Mouse (Mus musculus): ENCODE measurements around the gene Adar. TPM values are rescaled to one million over a fixed set of nuclear protein-coding genes. Genes with fewer than 3 reads are reported as not detected.

The Adar gene
- polyA plus RNA-seq, 1 experiment from 2014 or later, result 11.8 TPM

DNA sequence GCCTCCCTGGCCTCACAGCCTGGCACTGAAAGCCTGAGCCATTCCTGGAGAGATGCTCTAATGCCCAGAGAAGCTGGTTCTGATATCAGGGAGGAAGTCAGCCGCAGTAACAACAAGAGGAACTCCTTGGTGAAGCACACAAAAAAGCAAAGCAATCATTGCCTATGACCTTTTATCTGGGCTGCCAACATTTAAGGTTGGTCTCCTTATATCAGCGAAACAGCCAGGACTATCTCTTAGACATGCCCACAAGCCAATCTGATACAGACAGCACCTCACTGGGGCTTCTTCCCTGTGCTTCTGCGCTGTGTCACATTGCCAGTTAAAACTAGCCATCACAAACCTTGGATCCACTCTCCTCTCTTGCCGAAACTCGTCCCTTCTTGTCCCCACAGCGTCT, 23.7 kb downstream of the Adar start:
- no peaks in the 10 kb centered on the region for H3K27me3 ChIP-seq
- H3K9me3 ChIP-seq, result no peaks in the 10 kb centered on the region
- WGBS, result 93% methylated on average over 6 of the region's 6 CpGs
- no peak for ATAC-seq (ENCODE audit: insufficient number of reproducible peaks, insufficient read depth, low FRiP score, low TSS enrichment, low read depth)
- H3K4me2 ChIP-seq, result no peak overlapping the region
- H3K9ac ChIP-seq, result no peak overlapping the region
- H3K36me3 ChIP-seq, result peaks cover 63% of the 10 kb centered on the region
- H3K4me3 ChIP-seq, result no peak overlapping the region
- H3K27ac ChIP-seq, result no peak overlapping the region
- H3K4me1 ChIP-seq, result no peaks in the 10 kb centered on the region

DNA sequence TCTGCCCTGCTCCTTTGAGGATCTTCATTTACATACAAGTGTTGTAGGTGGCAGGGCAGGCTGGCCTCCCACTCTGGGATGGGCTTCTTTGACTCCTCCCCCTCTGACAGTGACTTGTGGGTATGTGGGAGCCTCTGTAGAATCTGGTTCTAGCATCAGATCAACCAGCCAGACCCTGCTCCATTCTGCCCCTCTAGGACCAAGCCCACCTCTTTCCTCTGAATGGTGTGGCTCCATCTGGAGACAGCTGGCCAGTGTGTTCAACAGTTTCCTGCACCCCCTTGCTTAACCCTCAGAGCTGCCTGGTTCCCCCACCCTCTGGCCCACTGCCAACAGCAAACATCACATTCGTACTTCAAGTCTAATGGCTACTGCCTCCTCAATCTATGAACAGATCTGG, 37.5 kb downstream of the Adar start:
- Histone ChIP-seq H3K9ac (no peak overlapping the region), H3K4me1 (no peaks in the 10 kb centered on the region), H3K9me3 (no peaks in the 10 kb centered on the region), H3K27ac (no peak overlapping the region), H3K27me3 (no peaks in the 10 kb centered on the region), H3K4me2 (no peak overlapping the region), H3K36me3 (peaks cover 53% of the 10 kb centered on the region), H3K4me3 (no peak overlapping the region)
- WGBS, result 61% methylated on average over 1 of the region's 1 CpGs
- ATAC-seq (ENCODE audit: insufficient number of reproducible peaks, insufficient read depth, low FRiP score, low TSS enrichment, low read depth), result no peak

DNA sequence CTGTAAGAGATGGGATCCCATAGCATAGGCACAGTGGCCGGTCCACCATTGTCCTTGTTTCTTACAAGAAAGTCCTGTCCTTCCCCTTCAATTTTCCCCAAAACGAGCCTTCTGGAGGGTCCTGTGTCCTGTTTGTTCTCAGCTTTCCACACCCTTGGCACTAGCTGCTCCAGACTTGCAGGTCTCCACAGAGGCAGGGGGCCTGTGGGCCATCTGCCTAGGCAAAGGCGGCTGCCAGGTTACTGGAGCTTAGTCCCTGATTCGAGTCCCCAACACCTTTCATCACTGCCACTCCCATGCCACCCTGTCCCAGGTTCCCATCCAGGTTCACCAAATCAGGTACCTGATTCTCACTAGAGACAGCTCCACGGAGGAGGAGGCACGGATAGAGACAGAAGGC, 40.5 kb downstream of the Adar start:
- Histone ChIP-seq H3K4me1 (no peaks in the 10 kb centered on the region), H3K27ac (no peak overlapping the region), H3K27me3 (0 out of 2 replicates have a peak, but pooled peaks cover 2% of the 10 kb centered on the region), H3K9me3 (no peaks in the 10 kb centered on the region), H3K9ac (no peak overlapping the region), H3K4me3 (no peak overlapping the region), H3K4me2 (no peak overlapping the region), H3K36me3 (peaks cover 26% of the 10 kb centered on the region)
- ATAC-seq (ENCODE audit: insufficient number of reproducible peaks, insufficient read depth, low FRiP score, low TSS enrichment, low read depth), result no peak
- WGBS, result 67% methylated on average over 6 of the region's 6 CpGs

DNA sequence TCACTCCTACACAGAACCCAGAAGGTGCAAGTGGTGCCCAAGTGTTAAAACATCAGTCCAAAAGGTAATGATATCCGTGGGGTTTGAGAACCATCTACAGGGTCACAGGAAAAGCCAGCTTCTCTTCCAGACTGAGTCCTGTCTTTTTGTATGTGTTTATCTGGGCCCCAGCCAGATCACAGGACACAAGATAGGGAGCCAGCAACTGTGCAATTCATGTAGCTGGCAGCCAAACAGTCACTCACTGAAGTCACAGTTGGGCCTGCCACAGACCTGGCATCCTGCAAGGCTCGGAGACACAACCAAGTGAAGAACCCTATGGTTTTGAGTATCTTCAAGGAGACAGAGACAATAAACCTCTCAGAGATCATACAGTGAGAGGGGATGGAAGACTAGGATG, 43.0 kb downstream of the Adar start:
- WGBS, result 82% methylated on average over 2 of the region's 2 CpGs
- no peak overlapping the region for H3K4me3 ChIP-seq
- no peak overlapping the region for H3K27ac ChIP-seq
- no peaks in the 10 kb centered on the region for H3K4me1 ChIP-seq
- 0 out of 2 replicates have a peak, but pooled peaks cover 2% of the 10 kb centered on the region for H3K27me3 ChIP-seq
- no peak for ATAC-seq (ENCODE audit: insufficient number of reproducible peaks, insufficient read depth, low FRiP score, low TSS enrichment, low read depth)
- H3K9me3 ChIP-seq, result no peaks in the 10 kb centered on the region
- H3K36me3 ChIP-seq, result 0 out of 2 replicates have a peak, but pooled peaks cover under 1% of the 10 kb centered on the region
- H3K9ac ChIP-seq, result no peak overlapping the region
- H3K4me2 ChIP-seq, result no peak overlapping the region

DNA sequence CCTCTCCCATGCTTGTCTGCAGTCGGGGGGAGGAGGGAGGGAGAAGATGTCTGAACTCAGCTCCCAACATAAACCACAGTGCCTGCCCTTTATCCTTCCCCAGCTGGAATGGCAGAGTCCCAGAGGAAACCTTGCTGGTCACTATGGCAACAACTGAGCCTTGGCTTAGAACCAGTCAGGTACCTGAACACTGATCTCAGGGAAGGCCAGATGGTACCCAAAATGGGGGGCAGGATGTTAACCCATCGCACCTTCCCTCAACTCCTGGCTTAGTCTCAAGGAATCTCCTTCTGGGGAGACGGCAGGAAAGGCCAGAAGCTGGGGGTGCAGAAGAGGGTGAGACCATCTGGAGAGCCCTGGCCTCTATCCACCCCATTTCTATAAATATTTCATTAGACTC, 45.0 kb downstream of the Adar start:
- Histone ChIP-seq H3K4me2 (no peak overlapping the region), H3K4me3 (no peak overlapping the region), H3K27ac (no peak overlapping the region), H3K4me1 (peaks cover 10% of the 10 kb centered on the region), H3K9me3 (no peaks in the 10 kb centered on the region), H3K27me3 (peaks cover 13% of the 10 kb centered on the region), H3K36me3 (no peaks in the 10 kb centered on the region), H3K9ac (no peak overlapping the region)
- 64% methylated on average over 3 of the region's 3 CpGs for WGBS
- no peak for ATAC-seq (ENCODE audit: insufficient number of reproducible peaks, insufficient read depth, low FRiP score, low TSS enrichment, low read depth)

DNA sequence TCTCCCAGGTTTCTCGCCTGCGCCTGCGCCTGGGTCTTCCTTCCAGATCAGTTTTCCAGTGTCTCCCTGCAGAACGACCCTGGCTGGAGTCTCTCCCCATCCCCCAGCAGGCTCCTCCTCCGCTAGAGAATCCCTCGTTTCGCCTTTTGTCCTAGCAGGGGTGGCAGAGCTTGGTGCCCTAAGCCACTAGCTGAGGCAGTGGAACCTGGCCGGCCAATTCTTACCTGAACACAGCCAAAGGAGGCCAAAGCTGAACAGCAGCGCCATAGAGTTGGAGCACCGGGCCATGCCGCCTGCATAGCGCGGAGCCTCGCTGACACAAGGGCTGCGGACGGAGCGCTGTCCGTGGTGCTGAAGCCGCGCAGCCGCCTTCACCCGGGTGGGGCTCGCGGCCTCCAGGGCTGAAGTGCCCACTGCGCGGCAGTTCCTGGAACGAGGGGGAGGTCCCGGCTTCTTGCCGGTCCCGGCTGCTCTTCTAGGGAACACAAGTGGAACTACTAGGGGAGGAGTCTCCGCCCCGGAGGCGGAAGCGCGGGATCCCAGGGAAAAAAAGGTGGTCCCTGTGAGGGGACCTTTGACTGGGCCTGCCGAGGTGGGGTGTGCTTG, 49.4 kb downstream of the Adar start, which contains the start of gene Chrnb2:
TSS of gene Chrnb2 (minus strand) at position 514 of the 606 bp plus-strand sequence.
- WGBS, result under 1% methylated on average over 36 of the region's 36 CpGs
- Histone ChIP-seq H3K36me3 (no peaks in the 10 kb centered on the region), H3K4me2 (peak within 1 kb of the TSS; percentile 52), H3K27me3 (peaks cover 15% of the 10 kb centered on the region), H3K4me1 (peaks cover 10% of the 10 kb centered on the region), H3K9ac (no peak within 1 kb of the TSS), H3K9me3 (no peaks in the 10 kb centered on the region), H3K27ac (no peak within 1 kb of the TSS), H3K4me3 (peak within 1 kb of the TSS; percentile 26)
- 0 out of 2 replicates have a peak, but pooled peaks have one; percentile 74 for ATAC-seq (ENCODE audit: insufficient number of reproducible peaks, insufficient read depth, low FRiP score, low TSS enrichment, low read depth)

DNA sequence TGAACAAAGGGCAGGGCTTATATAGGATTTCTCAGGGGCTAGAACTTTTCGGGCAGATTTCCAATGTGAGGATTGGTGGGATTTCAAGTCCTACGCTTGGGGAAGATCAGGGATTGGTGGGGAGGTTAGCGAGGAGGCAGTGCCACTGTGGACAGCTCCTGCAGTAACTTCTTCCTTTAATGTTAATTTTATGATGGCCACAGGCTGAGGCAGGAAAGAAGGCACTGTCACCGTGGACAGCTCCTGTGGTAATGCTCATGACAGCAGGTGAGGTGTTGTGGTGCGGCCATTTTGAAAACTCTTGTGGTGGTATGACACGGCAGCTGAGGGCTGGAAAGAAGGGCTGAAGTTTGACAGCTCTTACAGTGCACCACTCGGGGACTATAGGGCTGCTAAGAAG, 54.8 kb downstream of the Adar start:
- H3K9ac ChIP-seq, result no peak overlapping the region
- H3K9me3 ChIP-seq, result no peaks in the 10 kb centered on the region
- no peak overlapping the region for H3K4me2 ChIP-seq
- no peak for ATAC-seq (ENCODE audit: insufficient number of reproducible peaks, insufficient read depth, low FRiP score, low TSS enrichment, low read depth)
- H3K36me3 ChIP-seq, result no peaks in the 10 kb centered on the region
- peaks cover 5% of the 10 kb centered on the region for H3K27me3 ChIP-seq
- no peak overlapping the region for H3K27ac ChIP-seq
- no peak overlapping the region for H3K4me3 ChIP-seq
- 68% methylated on average over 7 of the region's 7 CpGs for WGBS
- peaks cover 16% of the 10 kb centered on the region for H3K4me1 ChIP-seq

DNA sequence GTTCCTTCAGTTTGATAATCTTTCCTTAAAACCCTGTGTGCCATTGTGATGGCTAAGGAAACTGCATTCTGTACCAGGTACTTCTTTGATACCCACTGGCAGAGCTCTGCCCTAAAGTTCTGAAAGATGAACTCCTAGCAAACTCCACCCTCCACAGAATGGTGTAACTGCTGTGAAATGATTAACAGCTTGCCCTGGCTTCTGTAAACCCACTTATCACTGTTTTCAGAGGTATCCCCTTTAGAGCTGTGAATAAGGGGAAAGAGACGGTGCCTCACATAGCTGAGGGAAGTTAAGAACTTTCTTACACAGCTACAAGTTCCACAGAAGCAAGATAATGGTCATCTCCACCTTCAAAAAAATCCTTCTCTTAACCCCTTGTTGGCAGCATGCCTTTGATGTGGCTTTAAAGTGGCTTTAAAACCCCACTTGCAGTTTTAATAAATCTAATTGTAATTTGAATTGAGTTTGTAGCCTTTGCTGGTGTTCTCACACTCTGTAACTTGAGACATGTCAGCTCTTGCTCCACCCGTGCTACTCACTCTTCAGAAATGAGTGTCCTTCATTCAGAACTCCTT, 55.7 kb downstream of the Adar start:
- Histone ChIP-seq H3K4me3 (no peak overlapping the region), H3K36me3 (no peaks in the 10 kb centered on the region), H3K9ac (no peak overlapping the region), H3K9me3 (no peaks in the 10 kb centered on the region), H3K27ac (no peak overlapping the region), H3K4me2 (no peak overlapping the region), H3K4me1 (peaks cover 24% of the 10 kb centered on the region), H3K27me3 (no peaks in the 10 kb centered on the region)
- ATAC-seq (ENCODE audit: insufficient number of reproducible peaks, insufficient read depth, low FRiP score, low TSS enrichment, low read depth), result no peak
- WGBS, result 45% methylated on average over 2 of the region's 2 CpGs

DNA sequence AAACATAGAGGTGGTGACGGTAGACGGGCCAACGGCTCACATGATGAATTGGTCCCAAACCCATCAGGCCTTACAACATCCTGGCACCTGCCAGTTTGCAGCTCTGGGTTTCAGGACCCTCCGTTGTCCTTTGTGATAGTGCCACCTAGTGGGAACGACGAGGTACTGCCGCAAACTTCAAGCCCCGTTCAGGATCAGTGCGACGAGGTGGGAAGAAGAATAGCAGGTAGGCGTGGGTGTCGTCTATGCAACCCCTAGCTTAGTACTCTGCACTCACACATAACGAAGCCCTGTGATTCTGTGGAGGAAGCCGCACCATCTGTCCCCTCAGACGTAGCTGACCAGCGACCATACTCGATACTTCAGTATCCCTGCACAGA, 57.8 kb downstream of the Adar start:
- 2% methylated on average over 17 of the region's 17 CpGs for WGBS
- Histone ChIP-seq H3K9me3 (no peaks in the 10 kb centered on the region), H3K4me1 (peaks cover 27% of the 10 kb centered on the region), H3K9ac (peak overlapping the region; percentile 99), H3K27ac (peak overlapping the region; percentile 95), H3K4me2 (peak overlapping the region; percentile 90), H3K27me3 (no peaks in the 10 kb centered on the region), H3K36me3 (peaks cover 18% of the 10 kb centered on the region), H3K4me3 (peak overlapping the region; percentile 98)
- ATAC-seq (ENCODE audit: insufficient number of reproducible peaks, insufficient read depth, low FRiP score, low TSS enrichment, low read depth), result peak; percentile 44; the same call in 1 of the 2 replicates

DNA sequence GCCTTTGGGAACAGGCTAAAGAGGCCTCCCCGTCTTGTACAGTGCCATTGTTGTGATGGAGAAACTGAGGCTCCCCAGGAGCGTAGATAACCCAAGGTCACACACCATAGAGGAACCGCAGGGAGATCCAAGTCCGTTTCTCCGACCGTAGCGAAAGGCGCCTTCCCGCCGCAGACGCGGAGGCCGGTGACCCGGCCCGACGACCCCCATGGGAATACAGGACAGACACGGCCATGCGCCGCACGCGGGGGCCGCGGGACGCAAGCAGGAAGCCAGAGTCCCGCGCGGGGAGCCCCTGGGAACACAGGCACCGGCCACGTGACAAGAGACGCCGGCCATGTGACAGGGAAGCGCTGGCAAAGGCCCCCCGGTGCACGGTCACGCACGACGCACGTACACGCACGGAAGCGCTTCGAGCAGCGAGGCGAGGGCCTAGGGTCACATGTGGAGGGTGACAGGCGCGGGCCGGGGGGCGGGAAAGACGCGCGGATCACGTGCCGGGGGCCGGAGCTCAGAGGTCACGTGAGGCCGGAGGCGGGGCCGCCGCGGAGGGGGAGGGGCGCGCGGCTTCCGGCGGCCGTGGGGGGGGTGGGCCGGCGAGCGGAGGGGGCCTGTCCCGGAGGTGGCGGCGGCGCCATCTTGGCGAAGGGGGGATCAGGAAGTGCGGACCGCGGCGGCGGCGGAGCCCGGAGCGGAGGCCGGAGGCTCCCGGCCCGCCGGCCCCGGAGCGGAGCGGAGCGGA, 58.3 kb downstream of the Adar start, which contains the start of gene Ube2q1:
TSS of gene Ube2q1 (plus strand) at position 649 of the 742 bp plus-strand sequence.
- Histone ChIP-seq H3K36me3 (peaks cover 22% of the 10 kb centered on the region), H3K27ac (peak within 1 kb of the TSS; percentile 95), H3K4me3 (peak within 1 kb of the TSS; percentile 98), H3K9me3 (no peaks in the 10 kb centered on the region), H3K4me2 (peak within 1 kb of the TSS; percentile 90), H3K4me1 (peaks cover 27% of the 10 kb centered on the region), H3K9ac (peak within 1 kb of the TSS; percentile 99), H3K27me3 (no peaks in the 10 kb centered on the region)
- peak; percentile 93 for ATAC-seq (ENCODE audit: insufficient number of reproducible peaks, insufficient read depth, low FRiP score, low TSS enrichment, low read depth)
- WGBS, result under 1% methylated on average over 72 of the region's 90 CpGs

DNA sequence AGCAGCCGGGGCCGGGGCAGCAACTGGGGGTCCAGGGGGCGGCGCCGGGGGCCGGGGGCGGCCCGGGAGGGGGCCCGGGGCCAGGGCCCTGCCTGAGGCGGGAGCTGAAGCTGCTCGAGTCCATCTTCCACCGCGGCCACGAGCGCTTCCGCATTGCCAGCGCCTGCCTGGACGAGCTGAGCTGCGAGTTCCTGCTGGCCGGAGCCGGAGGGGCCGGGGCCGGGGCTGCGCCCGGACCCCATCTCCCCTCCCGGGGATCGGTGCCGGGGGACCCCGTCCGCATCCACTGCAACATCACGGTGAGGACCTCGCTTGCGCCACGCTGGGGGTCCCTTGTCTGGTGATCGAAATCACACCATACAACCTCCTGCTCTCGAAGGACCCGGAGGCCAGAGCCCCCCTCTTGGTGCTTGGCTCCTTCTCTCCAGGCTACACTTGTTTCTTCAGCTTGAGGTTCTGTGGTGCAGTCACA, 59.0 kb downstream of the Adar start:
- no peaks in the 10 kb centered on the region for H3K27me3 ChIP-seq
- WGBS, result 1% methylated on average over 20 of the region's 37 CpGs
- H3K4me3 ChIP-seq, result peak overlapping the region; percentile 98
- H3K4me1 ChIP-seq, result peaks cover 27% of the 10 kb centered on the region
- peaks cover 27% of the 10 kb centered on the region for H3K36me3 ChIP-seq
- ATAC-seq (ENCODE audit: insufficient number of reproducible peaks, insufficient read depth, low FRiP score, low TSS enrichment, low read depth), result peak; percentile 7; the same call in 1 of the 2 replicates
- peak overlapping the region; percentile 90 for H3K4me2 ChIP-seq
- peak overlapping the region; percentile 99 for H3K9ac ChIP-seq
- H3K9me3 ChIP-seq, result no peaks in the 10 kb centered on the region
- H3K27ac ChIP-seq, result peak overlapping the region; percentile 95
